Mouse (Mus musculus) forelimb bud, embryonic 11.5 days (tissue): ENCODE results near the gene Psmb3.

Source experiments
- DNase-seq: peaks from one replicate; pipeline ENCODE4 v3.0.0-alpha.2; 2012; ENCODE audit warnings: low read depth, low spot score

Gene Psmb3

DNA sequence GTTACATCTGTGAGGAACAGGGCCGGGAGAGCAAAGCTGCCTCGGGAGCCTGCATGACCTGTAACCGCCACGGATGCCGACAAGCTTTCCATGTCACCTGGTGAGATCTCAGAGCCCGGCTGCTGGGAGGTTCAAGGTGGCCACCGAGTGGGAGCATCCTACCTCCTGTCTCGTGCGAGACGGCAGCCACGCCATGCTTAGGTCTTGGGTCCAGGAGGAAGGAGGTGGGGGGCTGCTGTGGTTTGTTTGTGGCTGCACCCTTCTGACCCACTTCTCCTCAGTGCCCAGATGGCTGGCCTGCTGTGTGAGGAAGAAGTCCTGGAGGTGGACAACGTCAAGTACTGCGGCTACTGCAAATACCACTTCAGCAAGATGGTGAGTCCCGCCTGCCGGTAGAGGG is 36.4 kb upstream of the Psmb3 start:
- DNase-seq = no peak

DNA sequence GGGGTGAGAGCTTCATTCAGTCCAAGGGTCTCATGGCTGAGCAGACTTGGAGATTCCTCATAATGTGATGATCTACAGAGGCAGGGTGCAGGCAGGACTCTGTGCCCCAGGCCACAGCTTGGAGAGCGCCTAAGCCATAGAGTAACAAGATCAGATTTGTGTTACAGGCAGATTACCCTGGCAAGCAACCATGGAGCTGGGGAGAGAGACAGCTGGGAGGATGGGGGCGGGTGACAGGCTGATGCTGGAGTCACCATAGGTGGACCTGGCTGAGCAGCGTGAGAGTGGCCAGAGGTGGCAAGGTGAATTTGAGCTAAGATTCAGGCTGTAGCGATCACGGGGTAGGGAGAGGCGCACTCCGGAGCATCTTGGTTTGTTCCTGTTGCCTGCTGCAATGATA is 35.0 kb upstream of the Psmb3 start:
- DNase-seq = no peak

DNA sequence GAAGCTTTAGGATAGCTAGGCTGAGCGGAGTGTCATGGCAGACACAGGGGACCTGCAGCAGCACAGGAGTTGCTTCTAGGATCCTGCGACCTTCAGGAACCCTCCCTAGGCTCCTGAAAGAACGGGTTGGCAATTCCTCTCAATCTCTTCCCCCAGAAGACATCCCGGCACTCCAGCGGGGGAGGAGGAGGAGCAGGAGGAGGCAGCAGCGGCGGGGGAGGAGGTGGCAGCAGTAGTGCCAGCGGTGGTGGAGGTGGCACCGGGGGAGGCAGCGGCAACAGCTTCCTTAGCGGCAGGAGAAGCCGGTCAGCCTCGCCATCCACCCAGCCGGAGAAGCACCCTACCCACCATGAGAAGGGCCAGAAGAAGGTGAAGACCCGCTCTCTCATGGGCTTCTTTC is 33.9 kb upstream of the Psmb3 start:
- DNase-seq = no peak

DNA sequence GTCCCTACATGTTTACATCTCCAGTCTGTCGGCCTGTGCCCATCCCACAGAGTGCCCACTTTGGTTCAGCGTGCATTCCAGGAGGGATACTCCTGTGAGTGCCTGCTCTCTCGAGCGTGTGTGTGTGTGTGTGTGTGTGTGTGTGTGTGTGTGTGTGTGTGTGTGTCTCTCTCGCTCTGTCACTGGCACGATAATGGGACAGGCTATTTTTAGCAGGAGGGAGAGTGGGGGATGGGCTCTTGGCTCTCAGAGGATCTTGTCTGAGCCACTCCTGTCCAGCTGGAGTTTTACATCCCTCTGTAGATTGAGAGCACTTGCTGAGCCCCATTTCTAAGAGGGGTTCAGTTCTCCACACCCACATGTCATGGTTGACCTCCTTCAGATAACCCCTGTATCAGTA is 33.4 kb upstream of the Psmb3 start:
- DNase-seq = no peak

DNA sequence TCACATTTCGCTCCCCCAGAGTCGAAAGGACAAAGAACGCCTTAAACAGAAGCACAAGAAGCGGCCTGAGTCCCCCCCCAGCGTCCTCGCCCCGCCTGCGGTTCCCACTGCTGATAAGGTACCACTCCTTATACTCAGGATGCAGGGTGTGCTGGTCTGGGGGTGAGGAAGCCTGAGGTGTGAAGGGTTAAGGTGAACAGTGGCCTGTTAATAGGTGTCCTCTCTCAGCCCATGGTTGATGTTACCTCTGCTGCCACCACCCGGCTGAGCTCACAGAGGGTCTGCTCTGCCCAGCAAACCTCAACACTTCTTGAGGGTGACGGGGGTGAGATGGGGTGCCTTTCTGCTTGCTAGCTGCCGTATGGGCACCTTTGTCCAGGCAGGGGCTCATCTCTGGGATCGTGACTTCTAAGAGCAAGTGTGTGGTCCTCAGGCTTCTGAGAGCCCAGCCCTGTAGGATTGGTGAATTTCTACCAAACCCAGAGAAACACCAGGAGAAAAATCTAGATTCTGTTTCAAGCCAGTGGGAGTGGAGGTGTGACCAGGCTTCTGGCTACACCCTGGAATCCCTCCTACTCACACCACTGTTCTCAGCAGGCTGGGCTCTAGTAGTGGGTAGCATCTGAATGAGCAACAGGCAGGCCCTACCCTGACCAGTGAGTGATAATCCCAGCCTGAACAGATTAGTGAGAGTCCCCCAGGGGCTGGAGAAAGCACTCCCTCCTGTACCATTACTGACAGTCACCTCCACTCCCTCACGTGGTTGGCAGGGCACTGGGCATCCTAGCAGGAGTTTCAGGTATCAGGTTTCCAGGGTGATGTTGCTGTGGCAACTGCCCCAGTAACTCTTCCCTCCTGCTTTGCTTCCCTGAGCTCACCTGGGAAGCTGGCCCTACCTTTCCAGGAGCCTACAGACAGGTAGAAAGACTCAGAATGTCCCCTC is 32.7 kb upstream of the Psmb3 start:
- no peak for DNase-seq

DNA sequence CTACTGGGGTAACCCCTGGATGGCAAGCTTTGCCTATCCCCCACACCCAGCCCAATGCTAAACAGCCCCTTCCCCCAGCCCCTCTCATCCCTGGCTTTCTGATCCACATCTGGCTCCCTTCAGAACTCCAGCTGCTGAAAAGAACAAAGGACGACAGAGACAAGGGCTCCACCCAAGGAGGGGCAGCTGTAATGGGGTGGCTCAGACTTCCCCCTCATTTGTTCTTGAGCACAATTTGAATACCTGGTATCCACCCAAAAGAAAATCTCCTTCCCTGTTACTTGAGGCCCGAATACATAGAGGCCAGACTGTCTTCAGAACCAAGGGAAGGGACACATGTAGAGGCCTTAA is 32.0 kb upstream of the Psmb3 start:
- no peak for DNase-seq

DNA sequence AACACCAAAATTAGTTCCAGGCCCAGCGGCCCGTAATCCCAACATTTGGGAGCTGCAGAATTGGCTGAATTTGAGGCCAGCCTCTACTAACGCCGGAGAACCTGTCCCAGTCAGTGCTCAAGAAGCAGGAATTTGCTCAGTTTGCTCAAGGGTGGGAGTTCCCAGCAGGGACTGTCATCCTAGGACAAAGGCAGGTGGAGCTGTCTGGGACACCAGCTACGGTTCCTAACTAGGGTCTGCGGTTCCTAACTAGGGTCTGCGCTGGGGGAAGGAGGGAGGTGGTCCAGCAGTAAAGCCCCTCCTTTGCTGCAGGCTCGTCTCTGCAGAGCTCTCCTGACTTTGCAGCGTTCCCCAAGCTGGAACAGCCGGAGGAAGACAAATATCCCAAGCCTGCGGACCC is 30.1 kb upstream of the Psmb3 start:
- no peak for DNase-seq

DNA sequence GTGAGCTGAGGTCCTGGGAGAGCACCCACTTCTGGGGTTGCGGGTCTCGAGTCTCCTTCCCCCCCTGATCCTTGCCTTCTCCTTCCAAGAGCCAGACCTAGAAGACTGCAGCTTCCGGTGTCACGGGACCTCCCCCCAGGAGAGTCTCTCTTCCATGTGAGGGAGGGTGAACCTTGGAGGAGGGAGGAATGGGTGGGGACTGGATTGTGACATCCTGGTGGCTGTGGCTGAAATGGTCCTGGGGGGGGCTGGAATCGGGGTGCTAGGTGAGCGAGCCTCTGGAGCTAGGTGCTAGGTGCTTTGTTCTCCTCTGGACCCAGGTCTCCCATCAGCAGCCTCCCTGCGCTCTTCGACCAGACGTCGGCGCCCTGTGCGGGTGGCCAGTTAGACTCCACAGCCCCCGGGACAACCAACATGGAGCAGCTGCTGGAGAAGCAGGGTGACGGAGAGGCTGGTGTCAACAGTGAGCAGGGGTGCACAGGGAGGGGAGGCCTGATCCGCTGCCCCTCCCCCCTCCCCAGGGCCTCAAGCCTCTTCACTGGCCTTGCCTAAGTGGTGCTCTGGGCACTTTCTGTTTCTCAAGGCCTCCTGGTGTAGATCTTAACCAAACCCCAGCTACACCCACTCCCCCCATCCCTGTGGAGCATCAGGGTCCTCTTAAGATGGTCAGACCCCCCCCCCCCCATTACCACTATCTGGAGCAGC is 27.0 kb upstream of the Psmb3 start:
- DNase-seq = no peak

DNA sequence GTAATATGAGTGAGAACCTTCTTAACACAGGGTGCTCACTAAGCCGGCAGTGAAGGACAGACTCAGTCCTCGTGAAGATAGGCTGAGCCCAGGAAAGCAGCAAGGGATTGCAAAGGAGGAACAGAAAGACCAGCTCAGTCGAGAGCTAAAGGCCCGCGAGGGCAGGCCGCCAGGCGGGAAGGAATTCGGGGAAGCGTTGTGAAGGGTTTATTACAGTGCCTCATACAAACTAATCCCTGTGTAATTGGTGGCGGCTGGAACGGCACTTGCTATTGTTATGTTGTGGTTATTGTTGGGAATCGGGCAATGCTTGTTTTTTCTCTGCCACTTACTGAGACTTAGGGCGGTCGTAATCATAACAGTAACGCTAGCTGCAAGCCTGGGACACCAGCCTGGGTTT is 25.8 kb upstream of the Psmb3 start:
- no peak for DNase-seq

DNA sequence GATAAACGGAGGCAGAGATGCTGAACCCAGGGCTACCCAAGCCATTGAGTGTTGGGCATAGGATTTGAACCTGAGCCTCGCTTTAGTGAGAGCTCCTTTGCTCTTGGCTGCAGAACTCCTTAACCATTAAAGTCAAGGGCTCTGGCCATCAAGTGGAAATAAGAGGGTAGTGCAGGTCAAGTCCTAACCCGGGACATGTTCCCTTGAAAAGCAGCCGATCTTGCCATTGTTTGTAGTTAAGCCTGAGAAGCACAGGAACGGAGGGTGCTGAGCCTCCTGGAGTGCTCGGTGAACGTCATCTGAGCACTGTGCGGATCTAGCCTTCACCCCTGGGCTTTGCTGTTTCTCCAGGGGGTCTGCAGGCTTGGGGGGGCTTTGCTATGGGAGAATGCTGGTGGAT is 25.4 kb upstream of the Psmb3 start:
- no peak for DNase-seq

DNA sequence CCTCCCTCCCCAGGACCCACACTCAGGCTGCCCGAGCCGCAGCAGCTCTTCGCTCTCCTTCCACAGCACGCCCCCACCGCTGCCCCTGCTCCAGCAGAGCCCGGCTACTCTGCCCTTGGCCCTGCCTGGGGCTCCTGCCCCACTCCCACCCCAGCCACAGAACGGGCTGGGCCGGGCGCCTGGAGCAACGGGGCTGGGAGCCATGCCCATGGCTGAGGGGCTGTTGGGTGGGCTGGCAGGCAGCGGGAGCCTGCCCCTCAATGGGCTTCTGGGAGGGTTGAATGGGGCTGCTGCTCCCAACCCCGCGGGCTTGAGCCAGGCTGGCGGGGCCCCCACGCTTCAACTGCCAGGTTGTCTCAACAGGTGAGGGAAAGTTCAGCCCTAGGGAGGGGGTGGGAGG is 24.9 kb upstream of the Psmb3 start:
- DNase-seq = no peak

DNA sequence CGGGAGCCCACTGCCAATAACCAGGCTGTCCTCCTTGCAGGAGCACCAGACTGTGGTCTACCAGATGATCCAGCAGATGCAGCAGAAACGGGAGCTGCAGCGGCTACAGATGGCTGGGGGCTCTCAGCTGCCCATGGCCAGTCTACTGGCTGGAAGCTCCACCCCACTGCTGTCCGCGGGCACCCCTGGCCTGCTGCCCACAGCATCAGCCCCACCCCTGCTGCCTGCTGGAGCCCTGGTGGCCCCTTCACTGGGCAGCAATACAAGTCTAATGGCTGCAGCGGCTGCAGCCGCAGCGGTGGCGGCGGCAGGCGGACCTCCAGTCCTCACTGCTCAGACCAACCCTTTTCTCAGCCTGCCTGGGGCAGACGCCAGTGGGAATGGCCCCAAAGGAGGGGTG is 22.8 kb upstream of the Psmb3 start:
- DNase-seq = no peak

DNA sequence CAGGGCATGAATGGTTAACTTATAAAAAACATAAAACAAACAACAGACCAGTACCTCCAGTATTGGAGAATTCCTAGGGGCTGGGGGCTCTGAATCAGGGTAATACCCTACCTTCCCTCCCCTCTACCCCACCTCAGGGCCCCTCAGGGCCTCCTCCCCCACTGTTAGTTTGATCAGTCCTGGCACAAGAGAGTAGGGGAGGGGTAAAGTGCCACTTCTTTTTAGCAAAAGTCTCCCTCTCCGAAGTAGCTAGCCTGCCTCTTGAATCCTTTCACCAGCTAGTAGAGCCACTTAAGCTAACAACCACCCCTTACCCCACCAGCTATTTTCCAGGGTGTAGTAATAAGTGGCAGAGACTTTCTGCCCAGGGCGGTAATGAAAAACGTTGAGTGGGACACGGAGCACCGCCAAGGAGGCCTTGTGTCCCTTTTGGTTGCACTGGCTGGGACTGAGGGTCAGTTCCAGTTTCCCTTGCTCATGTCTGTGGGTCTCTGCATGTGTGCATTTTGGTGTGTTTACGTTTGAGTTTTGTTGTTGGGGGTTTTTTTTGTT is 20.6 kb upstream of the Psmb3 start:
- no peak for DNase-seq

DNA sequence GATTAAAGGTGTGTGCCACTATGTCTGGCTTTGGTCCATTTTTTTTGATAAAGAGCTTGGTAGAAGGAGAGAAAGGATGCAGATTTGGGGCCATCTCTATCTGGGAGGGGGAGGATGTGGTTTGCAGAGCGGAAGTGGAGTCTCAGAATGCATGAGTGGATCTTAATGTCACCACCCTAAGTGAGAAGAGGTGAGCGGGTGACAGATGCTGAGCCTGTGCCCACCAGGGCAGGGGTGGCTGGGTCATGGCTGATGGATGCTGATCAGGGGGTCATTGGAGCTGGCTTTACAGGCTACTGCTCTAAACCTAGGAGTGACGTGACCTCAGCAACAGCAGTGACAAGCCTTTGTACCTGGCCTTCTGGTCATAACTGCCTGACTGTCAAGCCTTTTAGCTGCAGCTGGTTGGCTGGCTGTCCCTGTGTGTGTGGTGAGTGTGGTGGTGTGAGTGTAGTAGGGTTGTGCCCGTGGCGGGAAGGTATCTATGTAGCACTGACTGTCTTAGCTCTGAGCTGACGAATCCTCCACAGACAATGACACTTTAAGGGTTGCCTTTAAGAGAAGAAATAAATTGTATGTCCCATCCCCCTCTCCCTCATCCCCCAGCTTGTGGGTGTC is 19.0 kb upstream of the Psmb3 start:
- no peak for DNase-seq

DNA sequence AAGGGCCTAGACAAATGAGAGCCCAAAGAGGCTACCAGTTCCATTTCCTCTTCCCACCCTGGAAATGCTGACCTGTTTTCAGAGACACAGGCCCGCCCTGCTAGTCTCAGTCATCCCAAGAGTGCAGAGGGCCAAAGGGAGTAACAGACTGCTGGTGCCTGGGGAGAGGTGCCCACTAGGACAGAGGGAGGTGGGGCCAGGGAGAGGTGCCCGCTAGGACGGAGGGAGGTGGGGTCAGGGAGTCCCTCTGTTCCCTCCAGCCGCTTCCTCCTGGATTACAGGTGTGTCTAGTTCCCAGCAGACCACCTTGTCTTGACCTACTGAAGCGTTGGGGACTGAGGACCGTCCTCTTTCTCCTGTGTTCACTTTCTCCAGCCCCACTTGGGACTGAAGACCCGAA is 18.4 kb upstream of the Psmb3 start:
- DNase-seq = no peak

DNA sequence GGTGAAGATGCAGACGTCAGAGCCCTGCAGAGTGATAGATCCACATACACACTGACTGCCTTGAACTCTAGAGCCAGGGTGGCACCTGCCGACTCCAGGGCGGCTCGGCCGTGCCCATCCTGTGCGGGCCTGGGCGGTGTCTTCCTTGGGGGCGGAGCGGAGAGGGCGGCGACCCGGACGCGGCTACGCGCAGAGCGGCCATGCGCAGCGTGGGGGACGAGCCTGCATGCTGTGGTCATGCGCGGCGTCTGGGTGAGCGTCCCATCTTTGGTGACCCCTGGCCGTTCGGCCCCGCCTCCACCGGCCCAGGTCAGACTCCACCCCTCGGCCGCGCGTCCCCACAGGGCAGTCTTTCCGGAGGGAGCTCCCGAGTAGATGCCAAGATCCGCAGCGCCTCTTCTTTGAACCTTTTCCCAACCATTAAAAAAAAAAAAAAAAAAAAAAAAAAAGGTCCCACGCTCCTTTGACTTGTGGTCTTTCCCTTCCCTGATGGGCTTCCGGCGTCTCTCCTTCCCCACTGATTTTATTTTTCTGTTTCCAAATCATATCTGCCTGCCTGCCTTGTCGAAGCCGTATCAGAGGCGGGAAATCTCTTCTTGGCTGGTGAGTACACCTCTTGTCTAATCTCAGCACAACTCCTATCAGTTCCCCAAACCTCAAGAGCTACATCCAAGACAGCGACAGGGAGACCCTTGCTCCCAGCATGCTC is 17.4 kb upstream of the Psmb3 start, which contains the start of gene Cisd3:
TSS of gene Cisd3 (plus strand) at position 214 of the 709 bp plus-strand sequence.
- DNase-seq = peak; percentile 67

DNA sequence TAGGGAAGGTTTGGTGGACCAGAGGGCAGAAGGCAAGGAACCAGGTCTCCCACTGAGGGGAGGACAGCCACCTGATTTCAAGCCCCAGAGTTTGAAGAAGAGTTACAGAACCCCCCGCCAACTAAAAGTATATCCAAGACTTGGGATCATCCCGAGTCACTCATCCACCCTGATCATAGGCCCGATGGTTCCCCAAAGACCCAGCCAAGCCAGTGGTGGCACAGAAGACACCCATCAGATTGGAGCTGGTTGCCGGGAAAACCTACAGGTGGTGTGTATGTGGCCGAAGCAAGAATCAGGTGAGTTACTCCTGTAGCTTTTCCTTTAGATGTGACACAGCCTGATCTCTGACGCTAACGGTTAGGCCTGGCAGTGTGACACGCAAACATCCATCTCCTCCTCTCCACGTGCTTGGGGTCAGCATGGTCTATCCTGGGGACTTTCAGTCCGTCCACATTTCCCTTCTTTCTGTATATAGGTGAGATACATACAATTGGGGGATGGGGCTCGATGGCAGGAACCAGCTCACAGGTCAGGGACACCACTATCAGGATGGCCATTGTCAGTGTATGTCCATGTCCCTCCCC is 16.8 kb upstream of the Psmb3 start:
- no peak for DNase-seq

DNA sequence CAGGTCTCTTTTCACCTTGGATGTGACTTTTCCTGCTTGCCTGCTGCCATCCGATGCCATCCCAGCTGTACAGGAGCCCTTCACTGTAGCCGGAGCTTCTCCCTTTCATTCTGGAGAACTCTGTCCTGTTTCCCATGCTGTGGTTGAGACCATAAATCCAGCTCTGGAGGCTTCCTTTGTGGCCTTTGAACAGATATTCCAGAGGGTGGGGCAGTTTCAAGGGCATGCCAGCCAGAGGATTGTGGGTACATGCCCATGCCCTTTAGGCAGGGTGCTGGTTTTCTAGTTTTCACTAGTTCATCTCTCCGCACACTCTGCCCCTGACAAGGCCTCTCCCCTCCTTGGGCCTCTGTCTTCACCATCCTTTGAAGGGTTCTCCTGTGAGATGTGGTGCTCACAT is 16.1 kb upstream of the Psmb3 start:
- no peak for DNase-seq

DNA sequence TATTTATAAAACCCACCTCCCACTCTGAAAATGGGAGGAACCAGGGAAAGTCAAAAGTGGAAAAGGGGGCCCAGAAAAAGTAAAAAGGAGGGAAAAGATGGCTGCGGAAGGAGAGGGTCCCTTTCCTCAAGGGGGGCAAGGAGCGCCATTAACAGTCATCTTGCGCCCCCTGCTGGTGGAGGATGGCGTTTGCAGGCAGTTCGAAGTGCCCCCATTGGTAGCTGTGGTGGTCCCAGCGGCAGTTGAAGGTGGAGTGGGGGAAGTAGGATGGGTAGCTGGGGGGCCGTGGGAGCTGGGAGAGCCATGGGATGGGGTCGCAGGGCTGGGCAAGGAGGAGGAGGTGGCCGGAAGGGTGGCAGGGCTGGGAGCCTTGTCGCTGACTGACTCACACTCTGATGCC is 13.3 kb upstream of the Psmb3 start:
- DNase-seq = peak; percentile 72

DNA sequence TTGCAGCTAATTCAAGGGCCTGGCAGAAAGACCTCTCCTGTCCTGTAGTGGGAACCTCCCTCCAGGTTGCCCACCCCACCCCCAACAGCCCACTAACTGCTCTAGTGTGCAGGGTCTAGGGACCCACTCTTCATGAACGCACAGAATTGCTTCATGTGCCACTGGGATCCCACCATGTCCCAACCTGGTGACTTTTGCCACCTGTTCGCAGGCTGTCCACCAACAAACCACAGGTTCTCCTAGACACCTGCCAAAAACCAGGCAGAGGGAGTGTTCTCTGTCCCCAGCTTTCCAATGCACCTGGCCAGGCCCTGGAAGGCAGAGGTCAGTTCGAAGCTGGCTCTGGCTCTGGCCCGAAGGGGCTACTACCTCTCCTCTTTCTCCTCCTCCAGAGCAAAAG is 8.8 kb upstream of the Psmb3 start:
- DNase-seq = no peak

DNA sequence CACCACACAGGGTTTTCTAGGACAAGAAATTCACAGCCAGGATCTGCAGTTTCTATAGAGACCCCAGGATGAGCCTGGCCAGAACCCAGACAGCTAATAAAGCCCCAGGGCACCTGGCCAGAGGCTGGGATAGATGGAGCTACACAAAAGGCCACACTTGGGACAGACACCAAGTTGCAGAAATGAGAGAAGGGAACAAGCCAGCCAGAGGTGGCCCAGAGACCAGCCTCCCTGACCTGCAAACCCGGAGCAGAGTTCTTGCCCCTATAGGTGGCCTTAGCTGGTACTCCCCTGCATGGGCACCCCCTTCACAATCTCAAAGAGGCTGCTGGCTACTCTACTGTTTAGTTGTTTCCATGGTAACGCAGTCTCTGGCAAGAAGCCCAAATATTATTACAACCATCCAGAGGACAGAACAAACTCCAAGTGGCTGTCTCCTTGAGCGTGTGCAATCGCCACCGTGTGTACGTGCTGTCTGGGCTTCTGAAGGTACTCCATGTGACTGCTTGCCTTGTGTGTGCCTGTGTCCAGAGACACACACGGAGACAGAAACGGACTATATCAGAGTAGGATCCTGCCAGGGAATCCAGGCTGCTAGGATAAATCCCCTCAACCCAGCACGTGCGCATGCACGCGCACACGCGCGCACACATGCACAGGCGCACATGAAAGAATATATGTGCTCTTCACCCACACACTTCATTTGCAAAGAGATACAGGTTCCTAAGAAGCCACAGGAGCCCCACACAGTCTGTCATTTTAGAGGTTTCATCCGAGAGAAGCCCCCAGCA is 8.1 kb upstream of the Psmb3 start:
- DNase-seq = peak; percentile 46
